Mouse (Mus musculus) effector memory CD4-positive, alpha-beta T cell, adult 7 months (primary cell): Measurements from ENCODE around the gene Chrna1. TPM values are rescaled to one million over a fixed set of nuclear protein-coding genes. Genes with fewer than 3 reads are reported as not detected.

Experiments used
- polyA plus RNA-seq: library from polyadenylated mRNA; unstranded; fragments of 100-300 nt; shearing (Covaris generic); gene quantifications from one replicate; pipeline ENCODE4 v1.2.1, GENCODE M21; 2017

Chrna1 gene
- polyA plus RNA-seq, result not detected

GRCm38 (mm10) chr2:73580166-73580565, at the start of gene Chrna1:
TSS of gene Chrna1 (minus strand) at chr2:73580338.

GRCm38 (mm10) chr2:73529356-73530330, 50.5 kb downstream of the Chrna1 start, which contains the start of gene Wipf1:
TSS of gene Wipf1 (minus strand) at chr2:73529734.

Other genes starting within 250 kb of the Chrna1 start
- gene Gpr155, start 193.8 kb downstream of the Chrna1 start, polyA plus RNA-seq, result 31.0 TPM
- 110 TPM for gene Wipf1, start 50.6 kb downstream of the Chrna1 start, polyA plus RNA-seq
- 1.3 TPM for gene Chn1, start 195.0 kb upstream of the Chrna1 start, polyA plus RNA-seq